Mouse (Mus musculus) left cerebral cortex, adult 11 months (tissue): Measurements from ENCODE around the gene Ccdc126.

ENCODE experiments used
- DNase-seq: peaks from one replicate; pipeline ENCODE4 v3.0.0; 2022; ENCODE audit warnings: low spot score

The Ccdc126 gene

GRCm38 (mm10) chr6:49343737-49344469 lies 24.8 kb downstream of the Ccdc126 start:
- DNase-seq: no peak

- no peak for DNase-seq
Measured at GRCm38 (mm10) chr6:49349826-49350225, 30.8 kb downstream of the Ccdc126 start.

DNA sequence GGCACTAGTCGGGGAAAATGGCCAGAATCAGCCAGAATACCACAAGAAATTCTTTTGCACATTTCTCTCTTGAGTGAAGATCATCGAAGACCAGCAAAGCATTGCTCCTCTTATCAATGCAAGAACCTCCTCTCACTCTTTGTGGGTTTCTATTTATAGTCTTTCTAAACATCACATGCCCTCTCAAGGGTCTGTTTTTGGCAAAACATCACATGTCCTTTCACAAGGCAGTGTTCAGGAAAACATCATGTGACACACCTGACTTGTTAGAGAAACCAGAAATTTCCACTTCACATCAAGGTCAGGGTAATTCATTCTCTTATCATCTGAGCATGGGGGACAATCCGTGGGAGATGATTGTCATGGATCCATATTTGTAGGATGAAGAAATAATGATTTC lies 35.5 kb downstream of the Ccdc126 start:
- DNase-seq: no peak

- DNase-seq: no peak
Measured at GRCm38 (mm10) chr6:49355171-49355570, 36.1 kb downstream of the Ccdc126 start.

DNA sequence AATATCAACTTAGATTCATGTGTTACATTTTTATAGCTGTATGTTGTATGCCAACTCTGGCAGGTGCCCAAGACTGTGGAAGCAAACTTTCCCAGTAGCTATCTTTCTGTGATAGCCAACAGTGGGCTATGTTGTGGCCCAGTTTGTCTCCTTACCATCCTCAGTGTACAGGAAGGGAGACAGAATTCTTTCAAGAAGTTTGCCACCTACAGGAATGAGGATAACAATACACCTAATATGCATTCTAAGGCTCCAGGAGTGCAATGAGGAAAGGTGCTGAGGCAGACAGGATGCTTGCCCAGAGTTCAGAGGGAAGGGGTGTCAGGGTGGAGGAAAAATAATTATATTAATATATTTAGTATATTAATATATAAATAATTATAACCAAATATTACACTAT lies 41.3 kb downstream of the Ccdc126 start:
- no peak for DNase-seq

DNA sequence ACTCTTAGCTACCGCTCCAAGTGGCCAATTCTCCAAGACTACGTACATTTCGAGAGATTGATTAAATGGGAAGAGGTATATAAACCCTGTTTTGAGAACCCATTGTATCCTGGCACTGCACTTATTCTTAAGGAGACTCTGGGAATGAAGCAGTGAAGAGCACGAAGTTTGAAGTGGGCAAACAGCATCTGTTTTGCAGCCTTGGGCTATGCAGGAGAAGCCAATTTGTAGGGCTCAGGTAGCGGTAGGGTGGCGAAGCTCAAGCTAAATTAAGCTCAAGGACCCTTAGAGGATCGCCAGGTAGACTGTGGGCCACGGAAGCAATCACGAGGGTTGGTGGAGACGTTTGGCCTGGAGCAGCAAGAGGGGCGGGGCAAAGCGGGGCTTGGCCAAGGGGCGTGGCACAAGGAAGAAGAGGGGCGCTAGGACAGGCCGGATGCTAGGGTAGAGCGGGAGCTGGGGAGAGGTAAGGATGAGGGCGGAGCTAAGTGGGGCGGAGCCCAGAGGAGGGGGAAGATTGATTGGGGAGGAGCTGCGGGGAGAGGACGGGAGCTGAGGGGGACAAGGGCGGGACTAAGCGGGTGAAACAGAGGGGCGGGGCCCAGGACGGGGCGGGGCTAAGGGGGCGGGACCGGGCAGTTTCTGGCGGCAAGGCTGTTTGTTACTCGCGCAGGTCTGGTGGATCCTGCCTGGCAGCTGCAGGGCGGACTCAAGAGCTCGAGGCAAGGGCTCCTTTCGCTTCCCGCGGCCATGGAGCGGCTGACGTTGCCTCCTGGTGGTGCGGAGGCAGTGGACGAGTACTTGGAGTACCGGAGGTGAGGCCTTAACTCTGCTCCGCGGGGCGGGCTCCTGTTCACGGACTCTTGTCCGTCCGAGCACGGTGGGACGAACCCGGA lies 48.3 kb downstream of the Ccdc126 start, which contains the start of gene Fam221a:
Fam221a (plus strand) TSS at position 581 of the 896 bp plus-strand sequence.
- DNase-seq: peak; percentile 44

DNA sequence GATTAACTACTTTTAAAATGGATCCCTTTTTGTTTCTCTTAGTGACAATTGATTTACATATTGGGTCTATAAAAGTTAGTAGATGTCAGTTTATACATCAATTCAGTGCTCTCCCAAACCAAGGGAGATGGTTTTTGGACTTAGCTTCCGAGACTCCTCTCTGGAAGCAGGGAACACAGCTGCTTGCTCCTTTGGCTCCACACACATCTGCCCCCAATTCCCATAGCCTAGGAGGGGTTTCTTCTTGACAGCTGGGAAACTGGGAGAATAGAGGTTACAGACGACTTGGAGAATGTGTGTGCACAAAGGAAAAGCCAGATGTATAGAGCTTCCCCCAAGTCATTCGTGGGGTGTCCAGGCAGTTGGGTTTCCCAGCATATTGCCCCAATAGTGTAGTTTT lies 49.1 kb downstream of the Ccdc126 start:
- no peak for DNase-seq

DNA sequence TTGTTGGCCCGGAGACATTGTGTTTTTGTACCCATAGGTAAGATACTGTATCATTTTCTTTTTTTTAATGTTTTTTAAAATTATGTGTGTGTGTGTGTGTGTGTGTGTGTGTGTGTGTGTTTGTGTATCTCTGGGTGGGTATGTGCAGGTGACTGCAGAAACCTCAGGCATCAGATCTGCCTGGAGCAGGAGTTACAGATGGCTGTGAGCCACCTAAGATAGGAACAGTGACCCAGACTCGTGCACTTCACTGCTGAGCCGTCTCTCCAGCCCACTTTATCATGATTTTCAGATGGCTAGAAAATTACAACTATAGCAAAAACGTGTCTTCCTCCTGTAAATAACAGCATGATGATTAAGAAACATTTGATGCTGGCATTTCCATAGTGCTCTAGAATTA lies 53.6 kb downstream of the Ccdc126 start:
- no peak for DNase-seq

DNA sequence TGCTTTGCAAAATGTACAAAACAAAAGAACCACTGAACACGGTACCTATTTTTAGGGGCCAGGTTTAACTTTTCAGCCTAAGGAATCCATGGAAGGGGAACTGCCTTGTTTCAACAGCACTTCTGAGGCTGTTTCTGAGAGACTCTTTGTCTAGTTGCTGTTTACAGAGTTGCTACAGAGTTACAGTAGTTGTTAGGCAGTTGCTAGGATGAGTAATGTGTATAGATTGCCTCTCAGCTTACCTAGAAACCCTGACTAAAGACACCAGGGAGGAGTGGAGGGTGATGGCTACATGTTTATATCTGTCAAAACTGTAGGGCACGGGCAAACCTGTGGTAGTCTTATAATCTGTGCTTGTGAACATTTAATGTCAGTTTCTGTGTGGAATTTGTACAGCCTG lies 54.9 kb downstream of the Ccdc126 start:
- DNase-seq: no peak

GRCm38 (mm10) chr6:49378328-49378727 lies 59.3 kb downstream of the Ccdc126 start:
- no peak for DNase-seq
